Mouse (Mus musculus) limb, embryonic 11.5 days (tissue): ENCODE results near the gene Ntm. TPM values are rescaled to one million over a fixed set of nuclear protein-coding genes. Genes with fewer than 3 reads are reported as not detected.

Source experiments
- ATAC-seq: fragments of 200-750 bp; cut with Nextera tagmentation; 2 replicates; pipeline ENCODE4 v1.8.0; 2017; ENCODE audit warnings: low read depth; ENCODE audit not compliant: insufficient number of reproducible peaks, low FRiP score, low TSS enrichment
- DNase-seq: peaks from one replicate; pipeline ENCODE4 v3.0.0-alpha.2; 2015; ENCODE audit warnings: low spot score
- H3K27ac ChIP-seq: fragments of 300-500 bp; sonication (generic); replicated peaks from 2 replicates; pipeline ENCODE4 v1.5.1; 2014; ENCODE audit warnings: low read depth, mild to moderate bottlenecking, low read length
- H3K27me3 ChIP-seq: fragments of 300-500 bp; sonication (generic); 2 replicates; pipeline ENCODE4 v1.6.1; 2014; ENCODE audit warnings: mild to moderate bottlenecking, low read length, mixed read lengths; ENCODE audit not compliant: control insufficient read depth, insufficient read depth
- H3K36me3 ChIP-seq: fragments of 300-500 bp; sonication (generic); 2 replicates; pipeline ENCODE4 v1.6.1; 2014; ENCODE audit warnings: mild to moderate bottlenecking, low read length, moderate library complexity, mixed read lengths; ENCODE audit not compliant: control insufficient read depth, insufficient read depth
- H3K4me1 ChIP-seq: fragments of 300-500 bp; sonication (generic); 2 replicates; pipeline ENCODE4 v1.6.1; 2014; ENCODE audit warnings: low read length, mixed read lengths; ENCODE audit not compliant: control insufficient read depth, insufficient read depth
- H3K4me2 ChIP-seq: fragments of 300-500 bp; sonication (generic); 2 replicates; pipeline ENCODE4 v1.6.1; 2014; ENCODE audit warnings: low read depth, mild to moderate bottlenecking, moderate library complexity; ENCODE audit not compliant: severe bottlenecking
- H3K4me3 ChIP-seq: fragments of 300-500 bp; sonication (generic); 2 replicates; pipeline ENCODE4 v1.5.1; 2014; ENCODE audit warnings: low read depth, low read length
- H3K9ac ChIP-seq: fragments of 300-500 bp; sonication (generic); 2 replicates; pipeline ENCODE4 v1.6.1; 2014; ENCODE audit warnings: mild to moderate bottlenecking, low read length
- H3K9me3 ChIP-seq: fragments of 300-500 bp; sonication (generic); 2 replicates; pipeline ENCODE4 v1.6.1; 2016; ENCODE audit warnings: low read length; ENCODE audit not compliant: control insufficient read depth
- WGBS: fragments of 180-500 bp; shearing (Covaris S2); extraction: QIAGEN DNeasy Blood & Tissue Kit; methylation state at CpG from one replicate; pipeline ENCODE4 v1.1.7; 2014; 5-methylcytosine and 5-hydroxymethylcytosine counted together
- polyA plus RNA-seq: library from polyadenylated mRNA; unstranded; fragments of >200 nt; fragmentation: Nextera tagmentation; extraction: Ambion mirVana; gene quantifications from 2 replicates; pipeline ENCODE4 v1.2.1, GENCODE M21; 2014

Ntm gene
- polyA plus RNA-seq, 1 experiment from 2014 or later = 16.2 TPM

GRCm38 (mm10) chr9:29462970-29463593 lies 499.9 kb downstream of the Ntm start:
- Histone ChIP-seq H3K27me3 (no peaks in the 10 kb centered on the region), H3K9me3 (no peaks in the 10 kb centered on the region), H3K9ac (no peak overlapping the region), H3K4me2 (no peak overlapping the region), H3K4me1 (peaks cover 4% of the 10 kb centered on the region; the same call in 1 of the 2 replicates), H3K36me3 (no peaks in the 10 kb centered on the region), H3K27ac (no peak overlapping the region), H3K4me3 (no peak overlapping the region)
- WGBS = 75% methylated on average over 10 of the region's 10 CpGs
- no peak for ATAC-seq
- DNase-seq = no peak

- no peak overlapping the region for H3K4me3 ChIP-seq
- H3K27ac ChIP-seq = no peak overlapping the region
- ATAC-seq (peak; percentile 57), DNase-seq (peak; percentile 87)
- no peaks in the 10 kb centered on the region for H3K27me3 ChIP-seq
- 13% methylated on average over 5 of the region's 5 CpGs for WGBS
- H3K9me3 ChIP-seq = no peaks in the 10 kb centered on the region
- H3K4me2 ChIP-seq = no peak overlapping the region
- H3K36me3 ChIP-seq = no peaks in the 10 kb centered on the region
- H3K4me1 ChIP-seq = 0 out of 2 replicates have a peak, but pooled peaks cover 4% of the 10 kb centered on the region
- no peak overlapping the region for H3K9ac ChIP-seq
Measured at GRCm38 (mm10) chr9:29457976-29458572, 504.9 kb downstream of the Ntm start.

DNA sequence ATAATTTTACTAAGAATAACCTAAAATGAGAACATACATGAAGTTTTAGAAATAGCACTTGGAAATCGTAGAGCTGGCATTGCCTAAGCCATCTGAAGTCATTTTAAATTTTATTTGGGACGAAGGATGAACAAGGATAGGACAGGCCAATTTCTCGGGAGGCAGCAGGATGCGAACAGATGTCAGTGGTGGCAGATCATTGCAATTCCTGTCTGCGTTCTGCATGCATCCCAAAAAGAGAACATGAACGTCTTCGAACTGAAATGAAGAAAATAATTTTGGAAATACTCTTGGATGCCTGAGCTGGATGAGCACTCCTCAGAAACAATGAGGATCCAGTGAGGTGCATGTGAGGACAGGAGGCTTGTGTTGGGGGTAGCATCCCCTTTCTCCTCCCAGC lies 506.9 kb downstream of the Ntm start:
- Histone ChIP-seq H3K36me3 (no peaks in the 10 kb centered on the region), H3K4me2 (no peak overlapping the region), H3K27me3 (no peaks in the 10 kb centered on the region), H3K4me1 (0 out of 2 replicates have a peak, but pooled peaks cover under 1% of the 10 kb centered on the region), H3K4me3 (no peak overlapping the region), H3K27ac (no peak overlapping the region), H3K9me3 (no peaks in the 10 kb centered on the region), H3K9ac (no peak overlapping the region)
- no peak for DNase-seq
- 92% methylated on average over 7 of the region's 7 CpGs for WGBS
- no peak for ATAC-seq

- Histone ChIP-seq H3K36me3 (no peaks in the 10 kb centered on the region), H3K4me2 (no peak overlapping the region), H3K9me3 (no peaks in the 10 kb centered on the region), H3K4me1 (no peaks in the 10 kb centered on the region), H3K4me3 (no peak overlapping the region), H3K9ac (no peak overlapping the region), H3K27me3 (no peaks in the 10 kb centered on the region), H3K27ac (no peak overlapping the region)
- no peak for ATAC-seq
- 94% methylated on average over 1 of the region's 1 CpGs for WGBS
- DNase-seq = no peak
Measured at GRCm38 (mm10) chr9:29451232-29451631, 511.7 kb downstream of the Ntm start.

GRCm38 (mm10) chr9:29444001-29444400 lies 518.9 kb downstream of the Ntm start:
- H3K36me3 ChIP-seq = no peaks in the 10 kb centered on the region
- DNase-seq (no peak), ATAC-seq (no peak)
- no peak overlapping the region for H3K9ac ChIP-seq
- H3K27me3 ChIP-seq = no peaks in the 10 kb centered on the region
- H3K4me2 ChIP-seq = no peak overlapping the region
- H3K4me3 ChIP-seq = no peak overlapping the region
- H3K9me3 ChIP-seq = no peaks in the 10 kb centered on the region
- no peak overlapping the region for H3K27ac ChIP-seq
- H3K4me1 ChIP-seq = no peaks in the 10 kb centered on the region
- WGBS = 77% methylated on average over 4 of the region's 4 CpGs

- 60% methylated on average over 5 of the region's 5 CpGs for WGBS
- ATAC-seq (no peak), DNase-seq (no peak)
- Histone ChIP-seq H3K9me3 (no peaks in the 10 kb centered on the region), H3K4me1 (no peaks in the 10 kb centered on the region), H3K4me2 (no peak overlapping the region), H3K36me3 (no peaks in the 10 kb centered on the region), H3K9ac (no peak overlapping the region), H3K4me3 (no peak overlapping the region), H3K27me3 (no peaks in the 10 kb centered on the region), H3K27ac (no peak overlapping the region)
Measured at GRCm38 (mm10) chr9:29439401-29439800, 523.5 kb downstream of the Ntm start.

DNA sequence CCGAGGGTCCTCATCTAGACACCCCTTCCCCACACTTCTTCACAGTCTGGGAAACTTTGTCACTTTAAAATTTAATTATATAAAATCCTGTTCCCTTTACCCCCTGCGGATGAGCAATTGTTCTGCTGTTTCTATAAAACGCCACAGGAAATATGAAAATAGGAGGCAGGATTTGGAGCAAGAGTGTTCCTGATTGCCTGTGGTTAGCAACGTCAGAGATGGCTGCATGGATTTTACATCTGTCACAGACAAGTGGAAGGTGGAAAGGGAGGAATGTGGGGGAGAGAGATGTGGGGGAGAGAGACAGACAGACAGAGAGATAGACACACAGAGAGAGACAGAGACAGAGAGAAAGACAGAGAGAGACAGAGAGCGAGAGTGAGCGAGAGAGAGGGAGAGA lies 528.3 kb downstream of the Ntm start:
- Histone ChIP-seq H3K36me3 (no peaks in the 10 kb centered on the region), H3K27me3 (no peaks in the 10 kb centered on the region), H3K4me1 (peaks cover 4% of the 10 kb centered on the region; the same call in 1 of the 2 replicates), H3K9ac (no peak overlapping the region), H3K9me3 (no peaks in the 10 kb centered on the region), H3K4me3 (no peak overlapping the region), H3K27ac (no peak overlapping the region), H3K4me2 (no peak overlapping the region)
- WGBS = 47% methylated on average over 6 of the region's 6 CpGs
- no peak for ATAC-seq
- no peak for DNase-seq

- Histone ChIP-seq H3K9ac (no peak overlapping the region), H3K4me1 (peaks cover 4% of the 10 kb centered on the region; the same call in 1 of the 2 replicates), H3K4me3 (no peak overlapping the region), H3K4me2 (no peak overlapping the region), H3K27me3 (no peaks in the 10 kb centered on the region), H3K27ac (no peak overlapping the region), H3K36me3 (no peaks in the 10 kb centered on the region), H3K9me3 (no peaks in the 10 kb centered on the region)
- 2% methylated on average over 4 of the region's 4 CpGs for WGBS
- DNase-seq (no peak), ATAC-seq (no peak)
Measured at GRCm38 (mm10) chr9:29433910-29434309, 529.0 kb downstream of the Ntm start.
